Mouse (Mus musculus) embryonic facial prominence, embryonic 13.5 days (tissue): Measurements from ENCODE around the gene Birc2. TPM values are rescaled to one million over a fixed set of nuclear protein-coding genes. Genes with fewer than 3 reads are reported as not detected.

Source experiments
- ATAC-seq: fragments of 200-750 bp; cut with Nextera tagmentation; 2 replicates; pipeline ENCODE4 v1.8.0; 2017; ENCODE audit warnings: low read depth; ENCODE audit not compliant: insufficient number of reproducible peaks, insufficient read depth, low FRiP score, low TSS enrichment
- H3K27ac ChIP-seq: fragments of 300-500 bp; sonication (generic); 2 replicates; pipeline ENCODE4 v1.5.1; 2015; ENCODE audit warnings: moderate library complexity, mild to moderate bottlenecking, inconsistent platforms
- H3K27me3 ChIP-seq: fragments of 300-500 bp; sonication (generic); 2 replicates; pipeline ENCODE4 v1.6.1; 2015; ENCODE audit warnings: mild to moderate bottlenecking, inconsistent platforms
- H3K36me3 ChIP-seq: fragments of 300-500 bp; sonication (generic); 2 replicates; pipeline ENCODE4 v1.6.1; 2015; ENCODE audit warnings: mild to moderate bottlenecking, inconsistent platforms
- H3K4me1 ChIP-seq: fragments of 300-500 bp; sonication (generic); 2 replicates; pipeline ENCODE4 v1.6.1; 2015; ENCODE audit warnings: inconsistent platforms
- H3K4me2 ChIP-seq: fragments of 300-500 bp; sonication (generic); 2 replicates; pipeline ENCODE4 v1.6.1; 2015; ENCODE audit warnings: moderate library complexity, mild to moderate bottlenecking, inconsistent platforms
- H3K4me3 ChIP-seq: fragments of 300-500 bp; sonication (generic); 2 replicates; pipeline ENCODE4 v1.5.1; 2015; ENCODE audit warnings: mild to moderate bottlenecking, inconsistent platforms
- H3K9ac ChIP-seq: fragments of 300-500 bp; sonication (generic); 2 replicates; pipeline ENCODE4 v1.6.1; 2015; ENCODE audit warnings: mild to moderate bottlenecking, inconsistent platforms
- H3K9me3 ChIP-seq: fragments of 300-500 bp; sonication (generic); 2 replicates; pipeline ENCODE4 v1.6.1; 2016; ENCODE audit warnings: inconsistent platforms
- WGBS: fragments of 180-500 bp; shearing (Covaris S2); methylation state at CpG from one replicate; pipeline ENCODE4 v1.1.7; 2015; ENCODE audit warnings: mixed read lengths; 5-methylcytosine and 5-hydroxymethylcytosine counted together
- polyA plus RNA-seq: library from polyadenylated mRNA; unstranded; fragments of >200 nt; fragmentation: Nextera tagmentation; extraction: Ambion mirVana; gene quantifications from 2 replicates; pipeline ENCODE4 v1.2.1, GENCODE M21; 2015

Birc2 gene
- polyA plus RNA-seq, 1 experiment from 2014 or later: 41.6 TPM

- Histone ChIP-seq H3K27ac (no peak overlapping the region), H3K36me3 (peaks cover 12% of the 10 kb centered on the region), H3K4me2 (no peak overlapping the region), H3K4me3 (no peak overlapping the region), H3K27me3 (no peaks in the 10 kb centered on the region), H3K9ac (no peak overlapping the region), H3K4me1 (no peaks in the 10 kb centered on the region), H3K9me3 (no peaks in the 10 kb centered on the region)
- 89% methylated on average over 2 of the region's 2 CpGs for WGBS
- no peak for ATAC-seq
Measured at GRCm38 (mm10) chr9:7797542-7797941, 39.3 kb downstream of the Birc2 start.

- H3K27ac ChIP-seq: no peak overlapping the region
- 73% methylated on average over 6 of the region's 6 CpGs for WGBS
- H3K9ac ChIP-seq: no peak overlapping the region
- no peak for ATAC-seq
- H3K27me3 ChIP-seq: no peaks in the 10 kb centered on the region
- peaks cover 22% of the 10 kb centered on the region for H3K36me3 ChIP-seq
- H3K9me3 ChIP-seq: no peaks in the 10 kb centered on the region
- H3K4me1 ChIP-seq: no peaks in the 10 kb centered on the region
- H3K4me2 ChIP-seq: no peak overlapping the region
- H3K4me3 ChIP-seq: no peak overlapping the region
Measured at GRCm38 (mm10) chr9:7796129-7796864, 40.6 kb downstream of the Birc2 start.

GRCm38 (mm10) chr9:7795581-7795980 is 41.3 kb downstream of the Birc2 start:
- no peaks in the 10 kb centered on the region for H3K9me3 ChIP-seq
- H3K36me3 ChIP-seq: peaks cover 29% of the 10 kb centered on the region
- H3K4me2 ChIP-seq: no peak overlapping the region
- ATAC-seq: no peak
- H3K9ac ChIP-seq: no peak overlapping the region
- no peaks in the 10 kb centered on the region for H3K27me3 ChIP-seq
- H3K27ac ChIP-seq: no peak overlapping the region
- H3K4me1 ChIP-seq: no peaks in the 10 kb centered on the region
- no peak overlapping the region for H3K4me3 ChIP-seq

GRCm38 (mm10) chr9:7793561-7793960 is 43.3 kb downstream of the Birc2 start:
- peaks cover 36% of the 10 kb centered on the region for H3K36me3 ChIP-seq
- no peaks in the 10 kb centered on the region for H3K9me3 ChIP-seq
- H3K27me3 ChIP-seq: no peaks in the 10 kb centered on the region
- no peak for ATAC-seq
- H3K4me1 ChIP-seq: 0 out of 2 replicates have a peak, but pooled peaks cover 3% of the 10 kb centered on the region
- H3K4me2 ChIP-seq: no peak overlapping the region
- no peak overlapping the region for H3K4me3 ChIP-seq
- WGBS: 81% methylated on average over 2 of the region's 2 CpGs
- H3K9ac ChIP-seq: no peak overlapping the region
- no peak overlapping the region for H3K27ac ChIP-seq

GRCm38 (mm10) chr9:7790580-7791084 is 46.2 kb downstream of the Birc2 start:
- Histone ChIP-seq H3K4me1 (peaks cover 12% of the 10 kb centered on the region; the same call in 1 of the 2 replicates), H3K9me3 (no peaks in the 10 kb centered on the region), H3K27me3 (no peaks in the 10 kb centered on the region), H3K9ac (no peak overlapping the region), H3K36me3 (peaks cover 39% of the 10 kb centered on the region), H3K4me2 (no peak overlapping the region), H3K27ac (no peak overlapping the region), H3K4me3 (no peak overlapping the region)
- 93% methylated on average over 11 of the region's 11 CpGs for WGBS
- ATAC-seq: no peak

GRCm38 (mm10) chr9:7789764-7790575 is 46.9 kb downstream of the Birc2 start:
- Histone ChIP-seq H3K9me3 (no peaks in the 10 kb centered on the region), H3K27ac (no peak overlapping the region), H3K27me3 (no peaks in the 10 kb centered on the region), H3K4me2 (no peak overlapping the region), H3K4me1 (peaks cover 17% of the 10 kb centered on the region), H3K9ac (no peak overlapping the region), H3K36me3 (peaks cover 37% of the 10 kb centered on the region), H3K4me3 (no peak overlapping the region)
- 87% methylated on average over 8 of the region's 8 CpGs for WGBS
- no peak for ATAC-seq

- Histone ChIP-seq H3K9me3 (no peaks in the 10 kb centered on the region), H3K27ac (no peak overlapping the region), H3K27me3 (no peaks in the 10 kb centered on the region), H3K4me2 (no peak overlapping the region), H3K36me3 (peaks cover 32% of the 10 kb centered on the region), H3K9ac (no peak overlapping the region), H3K4me3 (no peak overlapping the region), H3K4me1 (peaks cover 29% of the 10 kb centered on the region)
- ATAC-seq: no peak
- 68% methylated on average over 6 of the region's 6 CpGs for WGBS
Measured at GRCm38 (mm10) chr9:7788411-7788810, 48.5 kb downstream of the Birc2 start.

- H3K27me3 ChIP-seq: no peaks in the 10 kb centered on the region
- peaks cover 29% of the 10 kb centered on the region for H3K4me1 ChIP-seq
- 91% methylated on average over 7 of the region's 7 CpGs for WGBS
- no peak overlapping the region for H3K9ac ChIP-seq
- H3K36me3 ChIP-seq: peaks cover 21% of the 10 kb centered on the region
- ATAC-seq: no peak
- H3K4me3 ChIP-seq: no peak overlapping the region
- no peak overlapping the region for H3K4me2 ChIP-seq
- no peak overlapping the region for H3K27ac ChIP-seq
- H3K9me3 ChIP-seq: no peaks in the 10 kb centered on the region
Measured at GRCm38 (mm10) chr9:7786086-7786485, 50.8 kb downstream of the Birc2 start.

- H3K9ac ChIP-seq: no peak overlapping the region
- H3K4me1 ChIP-seq: peaks cover 29% of the 10 kb centered on the region
- no peak overlapping the region for H3K4me2 ChIP-seq
- H3K9me3 ChIP-seq: no peaks in the 10 kb centered on the region
- WGBS: 83% methylated on average over 3 of the region's 3 CpGs
- ATAC-seq: no peak
- peaks cover 14% of the 10 kb centered on the region; the same call in 1 of the 2 replicates for H3K36me3 ChIP-seq
- no peaks in the 10 kb centered on the region for H3K27me3 ChIP-seq
- H3K4me3 ChIP-seq: no peak overlapping the region
- H3K27ac ChIP-seq: peak overlapping the region; percentile 39; the same call in 1 of the 2 replicates
Measured at GRCm38 (mm10) chr9:7785396-7785795, 51.5 kb downstream of the Birc2 start.

GRCm38 (mm10) chr9:7784615-7785012 is 52.2 kb downstream of the Birc2 start:
- no peak overlapping the region for H3K4me3 ChIP-seq
- WGBS: 7% methylated on average over 1 of the region's 1 CpGs
- 0 out of 2 replicates have a peak, but pooled peaks have one; percentile 35 for ATAC-seq
- H3K36me3 ChIP-seq: peaks cover 10% of the 10 kb centered on the region; the same call in 1 of the 2 replicates
- H3K27ac ChIP-seq: peak overlapping the region; percentile 57
- peaks cover 29% of the 10 kb centered on the region for H3K4me1 ChIP-seq
- H3K4me2 ChIP-seq: no peak overlapping the region
- H3K27me3 ChIP-seq: no peaks in the 10 kb centered on the region
- no peaks in the 10 kb centered on the region for H3K9me3 ChIP-seq
- no peak overlapping the region for H3K9ac ChIP-seq

GRCm38 (mm10) chr9:7783823-7784614 is 52.8 kb downstream of the Birc2 start:
- 63% methylated on average over 15 of the region's 15 CpGs for WGBS
- H3K36me3 ChIP-seq: peaks cover 11% of the 10 kb centered on the region

More at GRCm38 (mm10) chr9:7783823-7784614, 52.8 kb downstream of the Birc2 start:
- Histone ChIP-seq H3K4me2 (no peak overlapping the region), H3K27me3 (no peaks in the 10 kb centered on the region), H3K9ac (no peak overlapping the region), H3K4me1 (peaks cover 29% of the 10 kb centered on the region), H3K27ac (peak overlapping the region; percentile 57), H3K4me3 (no peak overlapping the region), H3K9me3 (no peaks in the 10 kb centered on the region)
- ATAC-seq: no peak
